Mouse (Mus musculus): ENCODE measurements around the gene Dennd5a. TPM values are rescaled to one million over a fixed set of nuclear protein-coding genes. Genes with fewer than 3 reads are reported as not detected.

The Dennd5a gene
- polyA plus RNA-seq, 1 experiment from 2014 or later, result 57.3 TPM

DNA sequence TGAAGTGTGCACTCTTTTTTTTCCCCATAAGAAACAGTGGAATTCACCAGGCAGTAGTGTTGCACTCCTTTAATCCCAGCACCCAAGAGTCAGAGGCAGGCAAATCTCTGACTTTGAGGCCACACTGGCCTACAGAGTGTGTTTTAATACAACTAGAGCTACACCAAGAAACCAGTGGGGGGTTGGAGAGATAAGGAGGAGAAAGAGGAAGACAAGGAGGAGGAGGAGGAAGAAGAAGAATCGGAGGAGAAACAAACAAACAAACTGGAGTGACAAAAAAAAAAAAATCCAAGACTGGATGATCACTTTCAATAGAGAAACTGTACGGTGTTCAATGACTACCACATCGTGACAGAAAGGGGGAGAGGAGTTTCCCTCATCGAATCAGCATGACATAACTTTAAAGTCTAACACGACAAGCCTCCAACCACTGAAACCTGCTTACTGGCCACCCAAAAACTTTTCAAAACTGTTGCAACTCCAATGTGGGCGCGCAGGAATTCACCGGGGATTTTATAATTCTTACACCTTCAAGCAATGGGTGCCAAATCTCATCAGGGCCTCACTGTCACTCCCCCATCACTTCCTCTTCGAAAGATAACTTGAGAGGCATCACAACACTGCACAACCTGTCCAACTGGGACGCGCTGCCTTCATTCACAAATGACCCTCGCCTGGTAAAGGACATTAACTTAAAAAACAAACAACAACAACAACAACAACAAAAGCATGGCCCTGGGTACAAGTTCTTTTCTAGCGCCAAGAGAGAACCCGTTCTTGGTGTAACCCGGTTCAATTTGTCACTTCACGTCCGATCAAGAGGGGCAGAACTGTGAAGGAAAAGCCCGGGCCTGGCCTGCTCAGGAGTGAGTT lies 1.2 kb downstream of the Dennd5a start:
- H3K27me3 ChIP-seq (ENCODE audit: control insufficient read depth, insufficient read depth, low read length), result no peaks in the 10 kb centered on the region

DNA sequence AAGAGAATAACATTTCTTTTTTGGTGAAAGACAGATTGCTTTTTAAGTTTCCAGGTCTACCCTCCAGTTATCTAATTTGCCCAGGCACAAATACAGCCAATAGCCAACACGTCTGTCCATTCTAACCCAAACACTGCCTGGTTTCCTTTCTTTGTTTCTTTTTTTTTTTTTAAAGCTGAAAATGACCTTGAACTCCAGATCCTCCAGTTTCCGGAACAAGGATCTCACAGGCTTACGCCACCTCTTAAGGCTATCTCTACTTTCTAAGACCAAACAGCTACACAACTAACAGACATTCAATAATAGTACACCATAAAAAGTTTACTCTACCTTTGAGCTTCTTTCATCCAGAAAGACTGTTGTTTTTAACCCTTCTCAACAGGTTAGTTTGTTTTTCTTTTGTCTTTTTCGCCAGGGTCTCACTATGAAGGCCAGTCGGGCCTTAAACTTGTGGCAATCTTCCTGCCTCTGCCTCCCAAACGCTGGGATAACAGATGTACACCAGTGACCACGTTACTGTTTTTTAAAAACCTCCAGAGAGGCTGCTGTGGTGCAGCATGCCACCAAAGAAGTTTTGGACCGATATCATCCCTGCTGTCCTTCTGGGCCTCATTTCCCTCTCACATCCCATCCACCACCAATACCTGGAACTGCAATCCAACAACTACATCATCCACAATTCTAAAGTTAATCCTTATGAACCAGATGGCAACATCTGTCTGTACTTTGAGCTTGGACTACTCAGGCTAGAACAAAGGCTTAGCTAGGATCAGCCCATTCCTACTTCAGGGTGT lies 2.1 kb downstream of the Dennd5a start:
- H3K4me1 ChIP-seq (replicated peaks; ENCODE audit: control insufficient read depth, insufficient read depth, low read length), result 0 out of 2 replicates have a peak, but pooled peaks cover 6% of the 10 kb centered on the region
- H3K9me3 ChIP-seq (ENCODE audit: control insufficient read depth, low read length), result no peaks in the 10 kb centered on the region
- WGBS, result 75% methylated on average over 8 of the region's 8 CpGs
- DNase-seq (ENCODE audit: low spot score) (no peak), ATAC-seq (ENCODE audit: low FRiP score) (no peak)
- H3K27me3 ChIP-seq (ENCODE audit: control insufficient read depth, insufficient read depth, low read length), result no peaks in the 10 kb centered on the region
- H3K27ac ChIP-seq (ENCODE audit: low read depth, low read length), result no peak overlapping the region
- H3K4me3 ChIP-seq (ENCODE audit: low read depth, low read length), result peak overlapping the region; percentile 88
- H3K4me2 ChIP-seq (replicated peaks; ENCODE audit: low read depth, low read length), result peak overlapping the region; percentile 65
- no peaks in the 10 kb centered on the region for H3K36me3 ChIP-seq (ENCODE audit: control insufficient read depth, insufficient read depth, low read length)
- H3K9ac ChIP-seq (ENCODE audit: low read depth, low read length), result peak overlapping the region; percentile 97; the same call in 1 of the 2 replicates

More for the DNA sequence above, 1.2 kb downstream of the Dennd5a start:
- WGBS, result 8% methylated on average over 18 of the region's 18 CpGs
- H3K4me2 ChIP-seq (replicated peaks; ENCODE audit: low read depth, low read length), result peak overlapping the region; percentile 65
- 0 out of 2 replicates have a peak, but pooled peaks cover 6% of the 10 kb centered on the region for H3K4me1 ChIP-seq (replicated peaks; ENCODE audit: control insufficient read depth, insufficient read depth, low read length)
- H3K4me3 ChIP-seq (ENCODE audit: low read depth, low read length), result peak overlapping the region; percentile 88
- peak overlapping the region; percentile 89 for H3K27ac ChIP-seq (ENCODE audit: low read depth, low read length)
- H3K36me3 ChIP-seq (ENCODE audit: control insufficient read depth, insufficient read depth, low read length), result no peaks in the 10 kb centered on the region
- no peak for DNase-seq (ENCODE audit: low spot score)
- ATAC-seq (ENCODE audit: low FRiP score), result no peak; the same call in 1 of the 2 replicates
- no peaks in the 10 kb centered on the region for H3K9me3 ChIP-seq (ENCODE audit: control insufficient read depth, low read length)
- peak overlapping the region; percentile 97 for H3K9ac ChIP-seq (ENCODE audit: low read depth, low read length)

DNA sequence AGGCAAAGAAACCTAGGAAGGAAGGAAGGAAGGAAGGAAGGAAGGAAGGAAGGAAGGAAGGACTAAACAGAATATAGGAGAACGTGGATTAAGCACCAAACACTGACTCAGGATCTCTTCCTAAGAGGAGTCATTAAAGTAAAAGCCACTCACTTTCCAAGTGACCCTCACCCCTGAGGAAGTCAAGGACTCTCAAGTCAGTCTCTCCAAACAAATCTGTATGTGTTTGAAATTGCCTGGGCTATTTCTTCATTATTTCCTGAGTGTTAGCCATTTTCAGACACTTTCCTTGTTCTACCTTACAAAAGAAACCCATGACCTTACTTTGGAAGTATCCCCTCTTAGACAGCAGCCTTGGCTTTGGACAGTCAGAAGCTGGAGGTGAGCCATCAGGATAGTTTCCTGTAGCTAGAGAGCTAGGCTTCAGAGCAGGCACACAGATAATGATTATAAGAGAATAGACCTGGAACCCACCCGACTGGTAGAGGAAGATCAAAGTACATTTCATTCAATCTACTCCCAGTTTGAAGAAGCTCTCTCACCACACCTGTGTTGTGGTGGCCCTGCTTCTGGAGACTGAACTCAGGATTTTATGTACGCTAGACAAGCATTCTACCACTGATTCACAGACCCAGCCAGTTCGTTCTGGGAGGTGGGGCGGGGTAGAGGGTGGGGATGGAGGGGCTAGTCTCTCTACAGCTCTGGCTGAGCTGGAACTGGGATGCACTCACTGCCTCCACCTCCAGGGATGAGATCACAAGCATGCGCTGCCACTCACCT lies 5.5 kb downstream of the Dennd5a start:
- Histone ChIP-seq H3K4me2 (replicated peaks; ENCODE audit: low read depth, low read length) (no peak overlapping the region), H3K9me3 (ENCODE audit: control insufficient read depth, low read length) (no peaks in the 10 kb centered on the region), H3K27ac (ENCODE audit: low read depth, low read length) (no peak overlapping the region), H3K4me3 (ENCODE audit: low read depth, low read length) (no peak overlapping the region), H3K4me1 (replicated peaks; ENCODE audit: control insufficient read depth, insufficient read depth, low read length) (0 out of 2 replicates have a peak, but pooled peaks cover 6% of the 10 kb centered on the region), H3K9ac (ENCODE audit: low read depth, low read length) (no peak overlapping the region), H3K36me3 (ENCODE audit: control insufficient read depth, insufficient read depth, low read length) (no peaks in the 10 kb centered on the region), H3K27me3 (ENCODE audit: control insufficient read depth, insufficient read depth, low read length) (no peaks in the 10 kb centered on the region)
- WGBS, result 69% methylated on average over 6 of the region's 6 CpGs
- ATAC-seq (ENCODE audit: low FRiP score) (no peak), DNase-seq (ENCODE audit: low spot score) (no peak)

DNA sequence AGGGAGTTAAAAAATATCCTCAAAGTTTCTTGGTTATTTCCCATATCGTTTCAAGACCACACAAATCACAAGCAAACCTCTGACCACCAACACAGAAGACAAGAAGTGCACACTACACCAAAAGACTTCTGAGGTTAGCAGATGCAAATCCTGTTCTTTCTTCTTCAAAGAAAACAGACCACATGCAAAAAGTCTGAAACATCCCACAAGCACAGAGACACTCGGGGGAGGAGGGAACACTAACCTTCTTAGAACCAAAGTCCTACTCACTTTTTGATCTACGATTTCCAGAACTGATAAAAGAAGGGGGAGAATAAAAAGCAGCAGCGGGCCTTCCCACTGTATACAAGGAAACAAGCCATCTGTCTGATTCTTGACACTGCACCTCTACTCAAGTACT lies 9.0 kb downstream of the Dennd5a start:
- ATAC-seq (ENCODE audit: low FRiP score) (no peak), DNase-seq (ENCODE audit: low spot score) (no peak)
- no peaks in the 10 kb centered on the region for H3K4me1 ChIP-seq (replicated peaks; ENCODE audit: control insufficient read depth, insufficient read depth, low read length)
- no peaks in the 10 kb centered on the region for H3K27me3 ChIP-seq (ENCODE audit: control insufficient read depth, insufficient read depth, low read length)
- no peak overlapping the region for H3K27ac ChIP-seq (ENCODE audit: low read depth, low read length)
- H3K9ac ChIP-seq (ENCODE audit: low read depth, low read length), result no peak overlapping the region
- no peak overlapping the region for H3K4me3 ChIP-seq (ENCODE audit: low read depth, low read length)
- no peaks in the 10 kb centered on the region for H3K9me3 ChIP-seq (ENCODE audit: control insufficient read depth, low read length)
- WGBS, result 79% methylated on average over 4 of the region's 4 CpGs
- no peak overlapping the region for H3K4me2 ChIP-seq (replicated peaks; ENCODE audit: low read depth, low read length)
- no peaks in the 10 kb centered on the region for H3K36me3 ChIP-seq (ENCODE audit: control insufficient read depth, insufficient read depth, low read length)

DNA sequence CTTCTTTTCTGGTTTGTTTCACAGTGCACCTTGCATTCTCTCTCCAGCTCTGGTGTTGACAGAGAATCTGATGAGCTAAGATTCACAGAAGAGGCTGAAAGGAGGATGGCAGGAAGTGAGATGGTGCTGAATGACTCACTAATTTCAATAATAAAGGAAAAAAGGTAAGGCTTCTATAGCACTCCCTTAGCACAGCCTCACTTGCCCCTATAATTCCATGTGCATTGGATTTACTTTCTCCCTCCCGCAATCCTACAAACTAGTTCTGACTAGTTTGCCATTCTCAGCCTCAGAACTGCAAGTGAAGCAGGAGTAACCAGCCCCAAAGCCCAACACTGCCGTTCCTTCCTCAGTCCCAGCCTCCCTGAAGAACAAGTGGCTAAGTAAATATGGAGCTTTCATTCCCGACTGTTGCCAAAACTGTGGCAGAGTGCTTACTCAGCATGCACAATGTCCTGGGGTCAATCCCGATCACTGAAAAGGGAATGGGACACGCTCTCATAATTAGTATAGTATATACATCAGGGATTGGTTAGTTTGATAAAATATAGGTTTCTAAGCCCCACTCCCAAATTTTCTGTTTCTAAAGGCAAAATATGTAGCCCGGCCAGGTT lies 15.7 kb downstream of the Dennd5a start:
- no peak overlapping the region for H3K9ac ChIP-seq (ENCODE audit: low read depth, low read length)
- no peaks in the 10 kb centered on the region for H3K4me1 ChIP-seq (replicated peaks; ENCODE audit: control insufficient read depth, insufficient read depth, low read length)
- DNase-seq (ENCODE audit: low spot score), result no peak
- H3K4me3 ChIP-seq (ENCODE audit: low read depth, low read length), result no peak overlapping the region
- H3K4me2 ChIP-seq (replicated peaks; ENCODE audit: low read depth, low read length), result no peak overlapping the region
- WGBS, result 63% methylated on average over 6 of the region's 6 CpGs
- no peaks in the 10 kb centered on the region for H3K9me3 ChIP-seq (ENCODE audit: control insufficient read depth, low read length)
- H3K27me3 ChIP-seq (ENCODE audit: control insufficient read depth, insufficient read depth, low read length), result no peaks in the 10 kb centered on the region
- H3K27ac ChIP-seq (ENCODE audit: low read depth, low read length), result no peak overlapping the region
- no peak for ATAC-seq (ENCODE audit: low FRiP score)
- no peaks in the 10 kb centered on the region for H3K36me3 ChIP-seq (ENCODE audit: control insufficient read depth, insufficient read depth, low read length)

DNA sequence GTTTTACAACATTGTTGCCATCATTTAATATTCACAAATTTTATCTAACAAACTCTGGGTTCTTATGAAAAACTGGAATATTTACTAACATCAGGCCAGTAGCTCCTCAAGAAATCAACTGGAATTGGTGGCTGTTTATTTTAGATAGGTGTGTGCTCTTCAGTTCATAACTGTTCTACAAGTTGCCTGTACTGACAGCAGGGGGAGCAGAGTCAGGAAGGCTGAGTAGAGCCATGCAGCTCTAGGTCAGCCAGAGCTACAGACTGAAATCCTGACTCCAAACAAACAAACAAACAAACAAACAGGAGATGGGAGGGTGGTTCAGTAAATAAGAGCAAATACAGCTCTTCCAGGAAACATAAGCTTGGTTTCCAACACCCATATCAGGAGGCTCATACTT lies 30.6 kb downstream of the Dennd5a start:
- no peak overlapping the region for H3K27ac ChIP-seq (ENCODE audit: low read depth, low read length)
- no peaks in the 10 kb centered on the region for H3K9me3 ChIP-seq (ENCODE audit: control insufficient read depth, low read length)
- no peaks in the 10 kb centered on the region for H3K27me3 ChIP-seq (ENCODE audit: control insufficient read depth, insufficient read depth, low read length)
- no peak overlapping the region for H3K4me3 ChIP-seq (ENCODE audit: low read depth, low read length)
- no peak overlapping the region for H3K4me2 ChIP-seq (replicated peaks; ENCODE audit: low read depth, low read length)
- ATAC-seq (ENCODE audit: low FRiP score), result no peak
- no peak overlapping the region for H3K9ac ChIP-seq (ENCODE audit: low read depth, low read length)
- DNase-seq (ENCODE audit: low spot score), result no peak
- H3K4me1 ChIP-seq (replicated peaks; ENCODE audit: control insufficient read depth, insufficient read depth, low read length), result no peaks in the 10 kb centered on the region
- 0 out of 2 replicates have a peak, but pooled peaks cover 3% of the 10 kb centered on the region for H3K36me3 ChIP-seq (ENCODE audit: control insufficient read depth, insufficient read depth, low read length)

DNA sequence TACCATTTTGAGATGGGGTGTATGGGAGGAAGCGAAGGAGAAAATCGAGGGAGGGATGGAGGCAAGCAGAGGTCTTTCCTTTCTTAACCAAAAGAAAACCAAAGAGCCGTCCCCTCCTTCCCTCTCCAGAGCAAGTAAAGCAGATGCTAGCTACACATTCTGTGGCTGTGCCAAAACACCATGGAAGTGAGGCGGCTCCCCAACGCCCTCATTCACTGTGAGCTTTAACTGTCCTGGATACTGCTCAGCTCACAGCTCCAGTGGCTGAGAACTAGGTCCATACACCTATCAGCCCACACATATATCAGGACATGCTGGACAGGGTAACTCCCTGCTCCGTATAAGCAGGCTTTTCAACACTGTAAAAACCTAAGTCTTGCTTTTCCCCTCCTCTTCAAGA lies 31.9 kb downstream of the Dennd5a start:
- DNase-seq (ENCODE audit: low spot score) (no peak), ATAC-seq (ENCODE audit: low FRiP score) (no peak)
- H3K4me1 ChIP-seq (replicated peaks; ENCODE audit: control insufficient read depth, insufficient read depth, low read length), result no peaks in the 10 kb centered on the region
- H3K4me2 ChIP-seq (replicated peaks; ENCODE audit: low read depth, low read length), result no peak overlapping the region
- no peak overlapping the region for H3K27ac ChIP-seq (ENCODE audit: low read depth, low read length)
- 0 out of 2 replicates have a peak, but pooled peaks cover 2% of the 10 kb centered on the region for H3K36me3 ChIP-seq (ENCODE audit: control insufficient read depth, insufficient read depth, low read length)
- no peak overlapping the region for H3K4me3 ChIP-seq (ENCODE audit: low read depth, low read length)
- H3K9me3 ChIP-seq (ENCODE audit: control insufficient read depth, low read length), result no peaks in the 10 kb centered on the region
- H3K9ac ChIP-seq (ENCODE audit: low read depth, low read length), result no peak overlapping the region
- no peaks in the 10 kb centered on the region for H3K27me3 ChIP-seq (ENCODE audit: control insufficient read depth, insufficient read depth, low read length)
- 92% methylated on average over 6 of the region's 6 CpGs for WGBS

DNA sequence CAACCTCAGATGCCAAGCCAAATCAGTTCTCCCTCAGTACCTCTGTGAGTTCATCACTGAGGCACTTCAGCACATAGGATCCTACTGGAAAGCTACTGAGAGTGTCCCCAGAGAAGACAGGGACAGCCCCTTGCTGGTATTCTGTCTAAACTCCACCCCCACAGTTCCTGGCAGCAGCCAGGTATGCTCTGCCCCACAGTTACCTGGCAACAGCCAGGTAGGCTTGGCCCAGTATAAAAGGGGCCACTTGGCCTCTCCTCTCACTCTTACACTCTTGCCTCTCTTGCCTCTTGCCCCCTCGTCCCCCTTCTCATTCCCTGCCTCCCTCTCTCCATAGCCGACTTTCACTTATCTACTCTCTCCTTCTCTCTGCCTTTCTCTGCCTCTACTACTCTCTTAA lies 35.3 kb downstream of the Dennd5a start:
- ATAC-seq (ENCODE audit: low FRiP score) (no peak), DNase-seq (ENCODE audit: low spot score) (no peak)
- H3K9me3 ChIP-seq (ENCODE audit: control insufficient read depth, low read length), result no peaks in the 10 kb centered on the region
- WGBS, result 77% methylated on average over 2 of the region's 2 CpGs
- H3K9ac ChIP-seq (ENCODE audit: low read depth, low read length), result no peak overlapping the region
- no peak overlapping the region for H3K4me3 ChIP-seq (ENCODE audit: low read depth, low read length)
- H3K27me3 ChIP-seq (ENCODE audit: control insufficient read depth, insufficient read depth, low read length), result no peaks in the 10 kb centered on the region
- no peaks in the 10 kb centered on the region; the same call in 1 of the 2 replicates for H3K36me3 ChIP-seq (ENCODE audit: control insufficient read depth, insufficient read depth, low read length)
- no peak overlapping the region for H3K27ac ChIP-seq (ENCODE audit: low read depth, low read length)
- H3K4me1 ChIP-seq (replicated peaks; ENCODE audit: control insufficient read depth, insufficient read depth, low read length), result no peaks in the 10 kb centered on the region
- no peak overlapping the region for H3K4me2 ChIP-seq (replicated peaks; ENCODE audit: low read depth, low read length)
